9 mouse cellular contexts compared by ENCODE assay signal in the genomic region with DNA sequence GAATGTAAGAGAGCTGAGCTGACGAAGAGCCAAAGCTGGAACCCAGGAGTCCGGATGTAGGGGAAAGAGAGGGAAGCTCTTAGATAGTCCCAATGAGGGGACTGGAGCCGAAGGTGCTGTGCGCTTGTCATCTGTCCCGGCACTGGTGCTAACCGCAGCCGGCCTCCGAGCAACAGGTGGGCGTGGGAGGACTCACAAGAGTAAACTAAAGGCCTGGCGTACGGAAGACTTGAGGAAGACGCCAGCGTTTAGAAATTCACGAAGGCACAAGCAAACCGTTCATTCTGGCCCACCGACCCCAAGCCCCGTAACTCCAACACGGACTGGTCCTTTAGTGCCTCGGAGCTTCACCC. TPM values are rescaled to one million over a fixed set of nuclear protein-coding genes. Genes with fewer than 3 reads are reported as not detected.
DNase-seq lines count a peak whose midpoint lies in the region; ATAC-seq and TF ChIP-seq lines count a peak whose summit lies in the region.
"Had no signal": no experiment of that assay in that cellular context is flagged by ENCODE, and none has a peak within 500 bp of the region (broad histone marks: within the 10 kb centered on the region; RNA-seq: fewer than 3 reads in every experiment).

No protein-coding gene starts in this region.

- H3K36me3 ChIP-seq in heart, embryonic 14.5 days (ENCODE audit: control insufficient read depth, insufficient read depth, low read length), result peaks cover 35% of the 10 kb centered on the region
- H3K36me3 ChIP-seq in CH12.LX (replicated peaks in 1 of 2; ENCODE audit: control insufficient read depth in 1 of 2, insufficient read depth in 1 of 2, low read length in 1 of 2), result peaks cover 22 to 40% of the 10 kb centered on the region in 2 experiments
- peaks cover 37% of the 10 kb centered on the region for H3K36me3 ChIP-seq in limb, embryonic 13.5 days
- H3K36me3 ChIP-seq in neural tube, embryonic 15.5 days, result peaks cover 34% of the 10 kb centered on the region

- no peaks in the 10 kb centered on the region for H3K9me3 ChIP-seq in heart, embryonic 14.5 days (ENCODE audit: control insufficient read depth, low read length)
- peaks cover 2% of the 10 kb centered on the region for H3K9me3 ChIP-seq in CH12.LX (replicated peaks; ENCODE audit: low read length)
- H3K9me3 ChIP-seq in limb, embryonic 13.5 days, result no peaks in the 10 kb centered on the region
- H3K9me3 ChIP-seq in neural tube, embryonic 15.5 days (replicated peaks), result no peaks in the 10 kb centered on the region

- WGBS in heart, embryonic 14.5 days, result under 1% methylated on average over 19 of the region's 19 CpGs
- WGBS in limb, embryonic 13.5 days, result under 1% methylated on average over 19 of the region's 19 CpGs
- WGBS in neural tube, embryonic 15.5 days, result under 1% methylated on average over 19 of the region's 19 CpGs

- no peak for ATAC-seq in heart, embryonic 14.5 days (ENCODE audit: insufficient number of reproducible peaks, insufficient read depth, low FRiP score, low read depth)
- ATAC-seq in erythroblast, adult 5-6 weeks (replicated peaks; ENCODE audit: low FRiP score, poor library complexity, severe bottlenecking), result peak; percentile 61
- peak; percentile 6; the same call in 1 of the 2 replicates for ATAC-seq in limb, embryonic 13.5 days (ENCODE audit: low FRiP score, low read depth)
- ATAC-seq in neural tube, embryonic 15.5 days (ENCODE audit: low FRiP score), result peak; percentile 34

- H3K4me3 ChIP-seq in heart, embryonic 14.5 days (ENCODE audit: control insufficient read depth in 1 of 2, insufficient read depth in 1 of 2, low read depth in 1 of 2, low read length in 2 of 2), result peak overlapping the region; percentile 75 to 98
- peak overlapping the region; percentile 66 to 94 (median 77) for H3K4me3 ChIP-seq in CH12.LX (replicated peaks in 1 of 3; ENCODE audit: low read depth in 2 of 3, low read length in 2 of 3, poor library complexity in 1 of 3)
- H3K4me3 ChIP-seq in limb, embryonic 13.5 days, result peak overlapping the region; percentile 78
- H3K4me3 ChIP-seq in neural tube, embryonic 15.5 days (replicated peaks), result peak overlapping the region; percentile 61

- peaks cover 5 to 7% of the 10 kb centered on the region in 2 experiments for H3K4me1 ChIP-seq in heart, embryonic 14.5 days (ENCODE audit: control insufficient read depth in 2 of 2, insufficient read depth in 2 of 2, low read length in 2 of 2)
- H3K4me1 ChIP-seq in CH12.LX (ENCODE audit: control insufficient read depth in 1 of 2, insufficient read depth in 2 of 2), result peaks cover 9 to 56% of the 10 kb centered on the region in 2 experiments; a peak in 3 of 4 replicates
- peaks cover 30% of the 10 kb centered on the region for H3K4me1 ChIP-seq in limb, embryonic 13.5 days
- peaks cover 33% of the 10 kb centered on the region for H3K4me1 ChIP-seq in neural tube, embryonic 15.5 days

- H3K27me3 ChIP-seq in heart, embryonic 14.5 days (ENCODE audit: control insufficient read depth, insufficient read depth, low read length), result no peaks in the 10 kb centered on the region
- no peaks in the 10 kb centered on the region for H3K27me3 ChIP-seq in CH12.LX (replicated peaks)
- no peaks in the 10 kb centered on the region for H3K27me3 ChIP-seq in limb, embryonic 13.5 days
- no peaks in the 10 kb centered on the region for H3K27me3 ChIP-seq in neural tube, embryonic 15.5 days (replicated peaks)

- no peak for DNase-seq in heart, adult 9 months (ENCODE audit: low spot score in 2 of 2)
- peak; percentile 39 for DNase-seq in CH12.LX (ENCODE audit: extremely low read depth)
- DNase-seq in natural killer cell, adult 2 months (ENCODE audit: low spot score in 2 of 2), result no peak
- DNase-seq in ovary, postnatal 14 days (ENCODE audit: low spot score), result no peak

- TF ChIP-seq RAD21 in CH12.LX (IDR thresholded peaks at IDR 0.05; ENCODE audit: low read depth, low read length), result no peak

- peak overlapping the region; percentile 77 for H3K9ac ChIP-seq in heart, embryonic 14.5 days (ENCODE audit: low read length)
- peak overlapping the region; percentile 71 for H3K9ac ChIP-seq in CH12.LX (ENCODE audit: insufficient read depth, low read depth)
- H3K9ac ChIP-seq in limb, embryonic 13.5 days, result peak overlapping the region; percentile 86
- H3K9ac ChIP-seq in neural tube, embryonic 15.5 days (replicated peaks), result peak overlapping the region; percentile 55

- no peak for TF ChIP-seq CTCF in CH12.LX (conservative IDR thresholded peaks at IDR 0.05 in 1 of 2, IDR thresholded peaks at IDR 0.05 in 1 of 2; ENCODE audit: low read depth in 2 of 2, low read length in 2 of 2)

- TF ChIP-seq POLR2A in CH12.LX (IDR thresholded peaks at IDR 0.05; ENCODE audit: low read depth, low read length), result no peak

- peak overlapping the region; percentile 87 for H3K4me2 ChIP-seq in heart, embryonic 14.5 days (ENCODE audit: low read length)
- H3K4me2 ChIP-seq in CH12.LX (ENCODE audit: insufficient read depth, low read depth, poor library complexity, severe bottlenecking), result peak overlapping the region; percentile 67
- H3K4me2 ChIP-seq in limb, embryonic 13.5 days (replicated peaks), result peak overlapping the region; percentile 90
- peak overlapping the region; percentile 93 for H3K4me2 ChIP-seq in neural tube, embryonic 15.5 days

- dilution Hi-C loops in CH12.LX (cut with MboI; ENCODE audit: extremely low pct_ligation_motif_present, extremely low pct_unique_long_range_greater_than_20kb, low sequenced_read_pairs), result no loop called here

- 0 out of 4 replicates have a peak overlapping the region, but pooled peaks of 1 of the 2 experiments have one; percentile 43 for H3K27ac ChIP-seq in heart, embryonic 14.5 days (replicated peaks in 1 of 2; ENCODE audit: control insufficient read depth in 1 of 2, insufficient read depth in 1 of 2, low read depth in 2 of 2, low read length in 2 of 2)
- H3K27ac ChIP-seq in CH12.LX (ENCODE audit: insufficient read depth, low read depth), result no peak overlapping the region
- peak overlapping the region; percentile 55; the same call in 1 of the 2 replicates for H3K27ac ChIP-seq in limb, embryonic 13.5 days
- peak overlapping the region; percentile 83 for H3K27ac ChIP-seq in neural tube, embryonic 15.5 days (replicated peaks)

- in situ Hi-C loops in CH12.LX (cut with MboI; ENCODE audit: low pct_ligation_motif_present, low pct_unique_long_range_greater_than_20kb, low sequenced_read_pairs), result no loop called here

- no peak for TF ChIP-seq EP300 in CH12.LX (IDR thresholded peaks at IDR 0.05; ENCODE audit: low read length)

- H3K79me2 ChIP-seq in CH12.LX (replicated peaks; ENCODE audit: control insufficient read depth, extremely low read depth, insufficient read depth, poor library complexity, severe bottlenecking), result peaks cover 9% of the 10 kb centered on the region

RNA-seq across cellular contexts. Expression of a gene that starts 0.3 kb away (rescaled TPM):
- polyA plus RNA-seq in heart, embryonic 14.5 days (2014; fragmentation: Nextera tagmentation; extraction: Ambion mirVana), result 92.6 and 96.9 TPM in 2 replicates
- total RNA-seq in CH12.LX (2012; rRNA removed) (243 and 244 TPM in 2 replicates), CH12.LX (2014; rRNA removed) (490 and 572 TPM in 2 replicates)
- 177 and 200 TPM in 2 replicates for polyA plus RNA-seq in CH12.LX (2012; ENCODE audit: insufficient read length, low read depth)
- total RNA-seq in erythroblast, adult 5-6 weeks (2015; ENCODE audit: low replicate concordance), result 17.1 and 33.6 TPM in 2 replicates
- 30.1 and 47.8 TPM in 2 replicates for total RNA-seq in erythroblast, adult 5-6 weeks (2017; ENCODE audit: low replicate concordance)
- polyA plus RNA-seq in limb, embryonic 13.5 days (2015; fragmentation: Nextera tagmentation; extraction: Ambion mirVana), result 194 and 207 TPM in 2 replicates
- polyA plus RNA-seq in neural tube, embryonic 15.5 days (2015; fragmentation: Nextera tagmentation; extraction: Ambion mirVana), result 437 and 499 TPM in 2 replicates

RNA-seq across cellular contexts. Expression of a gene that starts 0.5 kb away (rescaled TPM):
- polyA plus RNA-seq in heart, embryonic 14.5 days (2014; fragmentation: Nextera tagmentation; extraction: Ambion mirVana), result not detected in 2 replicates
- total RNA-seq in CH12.LX (2012; rRNA removed) (0.13 TPM in 1 of 2 replicates, not detected in the other), CH12.LX (2014; rRNA removed) (not detected in 2 replicates)
- polyA plus RNA-seq in CH12.LX (2012; ENCODE audit: insufficient read length, low read depth), result not detected in 2 replicates
- not detected in 2 replicates for total RNA-seq in erythroblast, adult 5-6 weeks (2015; ENCODE audit: low replicate concordance)
- total RNA-seq in erythroblast, adult 5-6 weeks (2017; ENCODE audit: low replicate concordance), result not detected in 2 replicates
- not detected in 2 replicates for polyA plus RNA-seq in limb, embryonic 13.5 days (2015; fragmentation: Nextera tagmentation; extraction: Ambion mirVana)
- not detected in 2 replicates for polyA plus RNA-seq in neural tube, embryonic 15.5 days (2015; fragmentation: Nextera tagmentation; extraction: Ambion mirVana)
- total RNA-seq: gastrocnemius, postnatal 4 days had no signal

RNA-seq across cellular contexts. Expression of a gene that starts 8.3 kb away (rescaled TPM):
- 6.8 and 7.5 TPM in 2 replicates for polyA plus RNA-seq in heart, embryonic 14.5 days (2014; fragmentation: Nextera tagmentation; extraction: Ambion mirVana)
- total RNA-seq in CH12.LX (2012; rRNA removed), result 25.1 and 30.1 TPM in 2 replicates
- 17.7 and 19.7 TPM in 2 replicates for total RNA-seq in CH12.LX (2014; rRNA removed)
- polyA plus RNA-seq in CH12.LX (2012; ENCODE audit: insufficient read length, low read depth), result 16.7 and 19.4 TPM in 2 replicates
- total RNA-seq in erythroblast, adult 5-6 weeks (2015; ENCODE audit: low replicate concordance), result 0.38 and 2.5 TPM in 2 replicates
- total RNA-seq in erythroblast, adult 5-6 weeks (2017; ENCODE audit: low replicate concordance), result 1.6 and 5.6 TPM in 2 replicates
- 30.9 and 32.7 TPM in 2 replicates for polyA plus RNA-seq in limb, embryonic 13.5 days (2015; fragmentation: Nextera tagmentation; extraction: Ambion mirVana)
- 93.2 and 114 TPM in 2 replicates for polyA plus RNA-seq in neural tube, embryonic 15.5 days (2015; fragmentation: Nextera tagmentation; extraction: Ambion mirVana)

RNA-seq across cellular contexts. Expression of a gene that starts 34.5 kb away (rescaled TPM):
- polyA plus RNA-seq in heart, embryonic 14.5 days (2014; fragmentation: Nextera tagmentation; extraction: Ambion mirVana), result 0.11 TPM in 1 of 2 replicates, not detected in the other
- total RNA-seq in CH12.LX (2012; rRNA removed) (not detected in 2 replicates), CH12.LX (2014; rRNA removed) (not detected in 2 replicates)
- not detected in 2 replicates for polyA plus RNA-seq in CH12.LX (2012; ENCODE audit: insufficient read length, low read depth)
- 22.5 and 23.4 TPM in 2 replicates for total RNA-seq in erythroblast, adult 5-6 weeks (2015; ENCODE audit: low replicate concordance)
- total RNA-seq in erythroblast, adult 5-6 weeks (2017; ENCODE audit: low replicate concordance), result 5.6 and 5.7 TPM in 2 replicates
- 0.33 and 0.68 TPM in 2 replicates for polyA plus RNA-seq in limb, embryonic 13.5 days (2015; fragmentation: Nextera tagmentation; extraction: Ambion mirVana)
- 0.06 and 1.4 TPM in 2 replicates for polyA plus RNA-seq in neural tube, embryonic 15.5 days (2015; fragmentation: Nextera tagmentation; extraction: Ambion mirVana)

RNA-seq across cellular contexts. Expression of a gene that starts 58.6 kb away (rescaled TPM):
- polyA plus RNA-seq in heart, embryonic 14.5 days (2014; fragmentation: Nextera tagmentation; extraction: Ambion mirVana), result 0.27 and 0.51 TPM in 2 replicates
- 1.8 and 2.0 TPM in 2 replicates for total RNA-seq in CH12.LX (2012; rRNA removed)
- 1.7 and 1.8 TPM in 2 replicates for total RNA-seq in CH12.LX (2014; rRNA removed)
- 3.1 and 3.2 TPM in 2 replicates for polyA plus RNA-seq in CH12.LX (2012; ENCODE audit: insufficient read length, low read depth)
- total RNA-seq in erythroblast, adult 5-6 weeks (2015; ENCODE audit: low replicate concordance), result not detected in 2 replicates
- total RNA-seq in erythroblast, adult 5-6 weeks (2017; ENCODE audit: low replicate concordance), result 1.3 TPM in 1 of 2 replicates, not detected in the other
- 2.0 and 3.0 TPM in 2 replicates for polyA plus RNA-seq in limb, embryonic 13.5 days (2015; fragmentation: Nextera tagmentation; extraction: Ambion mirVana)
- polyA plus RNA-seq in neural tube, embryonic 15.5 days (2015; fragmentation: Nextera tagmentation; extraction: Ambion mirVana), result 44.8 and 59.3 TPM in 2 replicates
